Mouse (Mus musculus) adrenal gland, postnatal 36 days (tissue): Measurements from ENCODE around the gene Tbc1d30. TPM values are rescaled to one million over a fixed set of nuclear protein-coding genes. Genes with fewer than 3 reads are reported as not detected.

Experiments
- DNase-seq, 2 experiments: peaks; one replicate each; pipeline ENCODE4 v3.0.0; 2021; ENCODE audit warnings: mixed read lengths in 1 of 2
- long read RNA-seq, 2 experiments: library from polyadenylated mRNA; stranded (forward); transcript quantifications; one replicate each; pipeline ENCODE4 v2.0.0; 2021; ENCODE audit warnings: borderline sequencing depth in 2 of 2
- total RNA-seq, 2 experiments: library from RNA; stranded (reverse); gene quantifications; 2 replicates each; pipeline ENCODE4 v1.2.3; 2021

The Tbc1d30 gene
- total RNA-seq = 10 to 100 TPM in 1 of 2 experiments, 1 to 10 TPM in 1; 3.1 to 10.6 TPM
- long read RNA-seq, experiment 1 = 0 reads
- long read RNA-seq, experiment 2 = 0 reads

DNA sequence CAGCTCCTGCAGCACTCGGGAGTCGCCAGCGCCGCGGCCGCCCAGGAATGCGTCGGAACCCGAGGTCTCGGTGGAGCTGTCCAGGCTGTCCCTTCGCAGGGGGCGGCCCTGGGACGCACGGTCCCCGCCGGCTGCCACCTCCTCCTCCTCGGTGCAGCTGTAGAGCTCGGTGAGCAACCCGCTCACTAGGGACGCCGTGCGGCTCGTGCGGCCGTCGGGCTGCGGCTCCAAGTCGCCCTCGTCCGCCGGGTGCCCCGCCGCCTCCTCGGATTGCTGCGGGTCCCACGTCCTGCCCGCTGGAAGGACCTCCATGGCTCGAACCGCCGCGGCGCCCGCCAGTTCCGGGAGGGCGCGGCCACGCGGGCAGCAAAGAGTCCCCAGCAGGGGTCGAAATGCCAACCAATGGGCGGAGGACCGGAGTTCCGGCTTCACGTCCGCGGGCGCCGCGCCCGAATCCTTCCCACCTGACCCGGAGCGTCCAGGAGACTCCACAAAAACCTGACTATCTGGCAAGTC lies at the start of gene Tbc1d30:
TSS of gene Tbc1d30 (minus strand) at position 213 of the 516 bp plus-strand sequence.
- peak; percentile 78 to 81 for DNase-seq

DNA sequence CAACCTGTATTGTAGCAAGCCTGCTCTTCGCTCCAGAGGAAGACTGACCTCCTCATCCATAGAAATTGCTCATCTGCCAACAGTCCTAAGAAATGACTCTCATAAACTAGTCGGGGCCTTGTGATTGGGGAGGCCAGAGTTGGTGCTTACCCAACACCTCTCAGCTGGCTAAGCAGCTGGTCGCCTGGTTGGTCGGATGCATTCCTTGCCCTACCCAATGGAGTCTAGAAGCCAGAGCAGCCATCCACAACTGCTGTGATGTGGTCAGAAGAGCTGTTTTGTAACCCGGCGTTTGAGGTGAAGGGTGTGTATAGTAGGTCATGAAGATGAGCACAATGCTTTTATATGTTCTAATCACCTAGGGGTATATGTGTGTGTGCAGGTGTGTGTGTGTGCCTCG lies 47.5 kb upstream of the Tbc1d30 start:
- DNase-seq = no peak

DNA sequence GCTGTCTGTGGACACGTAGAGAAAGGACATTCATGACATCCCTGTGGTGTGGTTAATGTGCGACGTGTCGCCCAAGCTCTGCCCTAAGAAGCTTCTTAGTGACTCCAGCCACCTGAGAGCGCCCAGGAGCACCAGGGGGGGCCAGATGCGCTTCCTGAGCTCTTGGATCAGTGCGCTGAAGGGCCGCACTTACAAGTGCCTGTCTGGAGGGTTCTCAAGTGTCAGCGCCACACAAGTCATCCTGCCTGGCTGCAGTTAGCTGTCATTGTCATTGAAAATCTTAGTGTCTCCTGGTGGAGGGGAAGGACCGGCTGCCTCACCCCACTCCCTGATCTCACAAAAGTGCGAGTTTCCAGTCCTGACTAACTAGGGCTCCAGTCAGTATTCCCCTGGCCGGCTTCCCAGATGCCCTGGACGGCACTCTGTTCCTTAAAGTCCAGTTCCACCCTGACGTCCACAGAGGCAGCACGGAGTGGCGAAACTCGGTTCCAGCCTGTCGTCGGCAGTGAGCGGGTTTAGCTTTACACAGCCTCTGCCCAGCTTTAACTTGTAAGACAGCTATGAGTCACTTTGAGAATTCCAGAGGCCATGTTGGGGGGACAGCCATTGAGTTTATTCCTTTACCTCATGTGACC lies 44.6 kb upstream of the Tbc1d30 start:
- DNase-seq = peak; percentile 15 to 32

DNA sequence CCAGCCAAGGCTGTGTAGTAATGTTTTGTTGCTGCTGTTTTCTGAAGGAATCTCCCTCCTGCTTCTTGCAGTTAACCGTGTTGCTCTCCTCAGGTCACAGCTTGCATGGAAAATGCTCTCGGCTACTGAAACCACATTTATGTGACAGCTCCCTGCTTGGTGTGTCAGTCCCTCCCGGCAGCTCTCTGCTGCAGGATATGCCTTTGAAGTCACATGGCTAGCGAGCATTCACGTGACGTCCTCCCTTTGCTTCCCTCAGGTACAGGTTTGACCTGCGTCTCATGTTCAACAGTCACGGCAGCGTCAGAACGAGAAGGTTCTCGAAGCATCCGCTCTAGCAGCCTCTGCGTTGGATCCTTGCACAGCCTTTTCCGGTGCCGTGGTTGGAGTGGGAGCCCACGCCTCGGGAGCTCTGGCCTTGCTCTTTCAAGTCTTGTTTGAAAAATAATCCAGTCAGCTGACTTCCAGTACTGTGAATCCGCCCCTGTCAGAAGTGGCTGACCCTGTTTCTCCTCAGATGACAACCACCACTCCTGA lies 43.8 kb upstream of the Tbc1d30 start:
- DNase-seq = peak; percentile 41 to 47

DNA sequence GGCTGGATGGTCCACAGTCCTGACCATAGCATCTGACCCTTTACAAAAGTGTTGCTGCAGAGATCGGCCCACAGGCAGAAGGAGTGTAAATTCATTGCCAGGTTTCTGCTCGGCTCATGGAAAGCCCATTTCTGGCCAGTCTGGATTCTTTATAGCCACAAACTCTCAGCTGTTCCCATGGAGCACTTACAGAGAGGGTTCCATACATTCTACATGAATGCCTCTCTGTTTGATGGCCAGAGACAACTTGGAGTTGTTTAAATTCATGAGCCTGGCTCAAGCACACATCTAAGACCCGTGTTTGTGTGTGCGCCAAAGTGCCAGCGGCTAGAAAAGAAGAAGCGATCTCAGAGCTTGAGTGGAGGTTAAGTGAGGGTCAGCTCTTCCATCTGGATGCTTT lies 43.2 kb upstream of the Tbc1d30 start:
- no peak for DNase-seq

DNA sequence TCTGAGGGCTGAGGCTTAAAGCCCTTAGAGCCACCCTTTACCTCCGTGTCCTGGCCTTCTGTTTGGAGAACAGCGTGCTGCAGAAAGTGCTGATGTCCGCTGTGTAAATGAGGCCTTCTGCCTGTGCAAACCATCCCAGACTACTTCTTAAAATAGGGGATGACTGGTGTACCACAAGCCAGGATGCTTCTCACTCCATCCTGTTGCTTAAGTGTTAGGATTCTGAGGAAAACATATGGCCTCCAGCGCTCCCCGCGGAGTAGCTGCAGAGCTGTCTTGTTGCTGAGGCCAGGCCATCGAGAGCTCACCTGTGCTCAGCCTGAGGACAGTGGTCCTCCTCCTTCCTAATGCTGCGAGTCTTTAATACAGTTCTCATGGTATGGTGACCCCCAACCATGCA lies 40.8 kb upstream of the Tbc1d30 start:
- DNase-seq = no peak

DNA sequence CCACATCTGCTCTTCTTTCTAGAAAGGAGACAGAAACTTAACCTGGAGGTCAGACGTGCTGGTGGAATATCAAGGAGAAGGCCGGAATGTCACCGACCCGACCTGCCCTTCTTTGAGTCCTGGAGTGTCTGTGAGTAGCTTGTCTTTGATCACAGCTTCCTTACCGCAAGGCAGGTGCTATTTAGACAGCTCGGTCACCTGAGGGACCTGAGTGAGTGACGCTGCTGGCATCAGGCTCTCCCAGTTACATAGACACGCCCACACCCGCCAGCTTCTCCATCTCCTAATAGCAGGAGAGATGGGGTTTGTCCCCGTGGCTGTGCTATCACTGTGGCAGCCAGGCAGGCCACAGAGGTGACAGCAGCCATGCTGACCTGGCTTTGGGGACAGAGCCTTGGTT lies 39.5 kb upstream of the Tbc1d30 start:
- DNase-seq = no peak

DNA sequence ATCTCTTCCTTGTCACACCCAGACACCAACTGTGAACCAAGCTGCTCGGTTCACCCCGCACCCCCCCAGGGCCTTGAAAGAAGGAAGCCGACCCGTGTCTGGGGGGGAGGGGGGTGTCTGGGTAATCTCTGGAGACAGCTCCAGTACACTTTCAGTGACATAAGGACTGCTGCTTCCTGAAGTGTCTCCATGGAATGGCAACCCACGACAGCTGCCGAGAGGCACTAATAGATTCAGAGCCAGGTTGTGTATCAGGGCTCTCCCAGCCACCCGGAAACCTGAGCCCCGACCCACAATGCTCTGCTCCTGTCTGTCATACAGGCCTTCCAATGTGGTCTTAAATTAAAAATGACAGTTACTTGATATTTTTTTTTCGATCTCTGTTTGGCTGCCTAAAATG lies 35.3 kb upstream of the Tbc1d30 start:
- DNase-seq = no peak

DNA sequence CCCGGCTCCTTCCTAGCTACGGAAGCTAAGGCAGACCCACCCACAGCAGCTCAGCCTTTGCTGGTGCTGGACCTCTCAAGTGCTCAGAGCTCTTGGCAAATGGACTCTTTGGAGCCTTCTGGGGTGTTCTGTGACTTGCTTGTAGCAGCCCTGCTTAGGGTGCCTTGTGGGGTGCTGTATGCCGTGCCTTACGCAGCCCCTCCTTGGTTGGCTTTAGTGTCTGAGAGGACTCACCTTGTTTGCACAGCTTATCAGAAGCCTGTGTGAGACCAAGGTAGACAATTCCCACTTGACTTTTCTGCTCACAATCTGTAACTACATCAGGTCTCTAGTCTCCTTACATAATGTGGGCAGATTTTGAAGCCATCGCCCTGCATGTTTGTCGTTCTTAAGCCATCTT lies 34.6 kb upstream of the Tbc1d30 start:
- no peak for DNase-seq

DNA sequence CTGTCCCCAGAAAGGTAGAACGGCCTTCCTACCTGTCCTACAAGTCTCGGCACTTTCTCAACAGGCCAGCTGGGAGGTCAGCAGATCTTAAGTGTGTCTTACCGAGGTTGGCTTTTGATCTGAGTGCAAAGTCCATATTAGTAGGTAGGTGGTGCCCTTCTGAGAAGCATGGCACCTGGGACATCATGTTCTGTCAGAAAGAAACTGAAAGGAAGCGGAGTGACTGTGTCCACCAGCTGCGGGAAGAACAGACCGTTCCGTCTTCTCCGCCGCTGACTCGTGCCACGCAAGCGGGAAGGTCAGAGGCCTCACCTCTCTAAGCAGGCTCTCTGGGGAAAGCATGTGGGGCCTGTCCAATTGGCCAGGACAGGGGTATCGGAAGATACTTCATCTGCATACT lies 33.6 kb upstream of the Tbc1d30 start:
- DNase-seq = no peak

DNA sequence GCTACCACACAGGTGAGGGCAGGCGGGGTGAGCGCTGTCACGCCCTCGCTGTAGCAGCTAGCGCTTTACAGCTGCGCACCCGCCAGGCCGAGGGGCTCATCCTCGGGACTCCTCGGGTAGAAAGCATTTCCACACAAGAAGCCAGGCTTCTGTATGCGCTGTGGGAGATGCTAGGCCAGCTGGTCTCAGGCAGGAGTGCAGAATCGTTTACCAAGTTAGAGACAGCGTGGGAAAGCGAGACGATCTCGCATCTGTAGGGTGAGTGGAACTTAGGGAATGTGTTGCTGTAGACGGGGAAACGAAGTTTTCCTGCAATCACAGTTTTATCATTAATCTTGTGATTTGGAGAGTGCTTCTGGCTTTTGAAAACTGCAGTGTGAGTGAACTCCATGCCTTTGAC lies 30.2 kb upstream of the Tbc1d30 start:
- no peak for DNase-seq

DNA sequence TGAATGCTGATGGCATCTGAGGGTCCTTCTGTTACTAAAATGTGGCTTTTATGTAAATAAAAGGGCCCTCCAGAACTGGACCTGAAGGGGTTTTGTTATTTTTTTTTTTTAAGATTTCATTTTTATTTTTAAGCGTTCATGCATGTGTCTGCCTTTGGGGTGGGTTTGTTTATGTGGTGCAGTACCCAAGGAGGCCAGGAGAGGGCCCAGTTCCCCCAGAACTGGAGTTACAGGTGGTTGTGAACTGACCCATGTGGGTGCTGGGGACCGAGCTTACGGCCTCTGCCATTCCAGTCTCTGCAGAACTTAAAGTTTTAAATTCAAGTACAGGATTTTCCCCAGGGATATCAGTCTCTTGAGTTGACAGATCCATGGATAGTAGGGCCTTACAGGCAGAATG lies 28.3 kb upstream of the Tbc1d30 start:
- DNase-seq = no peak

DNA sequence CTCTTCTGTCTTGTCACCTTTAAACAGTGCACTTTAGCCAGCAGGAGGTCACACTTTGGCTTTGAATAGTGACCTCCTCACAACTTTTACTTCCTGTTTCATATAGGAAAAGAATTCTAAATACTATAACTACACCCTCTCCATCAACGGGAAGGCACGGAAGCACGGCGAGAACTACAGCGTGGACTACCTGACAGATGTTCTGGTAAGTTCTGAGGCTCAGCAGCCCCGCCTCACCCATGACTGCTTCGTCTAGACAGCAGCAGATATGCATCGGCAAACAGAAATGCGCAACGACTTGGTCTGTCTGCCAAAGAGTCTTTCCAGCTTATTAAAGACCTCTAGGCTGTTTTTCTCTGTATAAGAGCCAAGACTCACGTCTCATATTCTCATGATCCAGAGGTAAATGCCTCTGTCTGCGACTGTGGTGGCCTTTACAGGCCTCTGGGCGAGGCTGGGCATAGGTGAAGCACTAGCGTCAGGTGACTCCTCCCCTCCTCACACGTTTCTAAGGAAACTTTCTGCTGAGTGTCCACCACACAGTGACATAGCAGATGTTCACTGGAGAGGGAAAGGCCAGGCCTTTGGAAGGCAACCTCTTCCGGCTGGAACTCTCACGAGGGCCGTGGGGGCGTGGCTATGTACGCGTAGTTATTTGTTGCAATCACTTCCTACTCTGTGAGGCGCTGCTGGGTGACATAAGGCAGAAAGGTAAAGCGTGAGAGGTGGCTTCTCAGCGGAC lies 25.6 kb upstream of the Tbc1d30 start:
- DNase-seq = no peak

DNA sequence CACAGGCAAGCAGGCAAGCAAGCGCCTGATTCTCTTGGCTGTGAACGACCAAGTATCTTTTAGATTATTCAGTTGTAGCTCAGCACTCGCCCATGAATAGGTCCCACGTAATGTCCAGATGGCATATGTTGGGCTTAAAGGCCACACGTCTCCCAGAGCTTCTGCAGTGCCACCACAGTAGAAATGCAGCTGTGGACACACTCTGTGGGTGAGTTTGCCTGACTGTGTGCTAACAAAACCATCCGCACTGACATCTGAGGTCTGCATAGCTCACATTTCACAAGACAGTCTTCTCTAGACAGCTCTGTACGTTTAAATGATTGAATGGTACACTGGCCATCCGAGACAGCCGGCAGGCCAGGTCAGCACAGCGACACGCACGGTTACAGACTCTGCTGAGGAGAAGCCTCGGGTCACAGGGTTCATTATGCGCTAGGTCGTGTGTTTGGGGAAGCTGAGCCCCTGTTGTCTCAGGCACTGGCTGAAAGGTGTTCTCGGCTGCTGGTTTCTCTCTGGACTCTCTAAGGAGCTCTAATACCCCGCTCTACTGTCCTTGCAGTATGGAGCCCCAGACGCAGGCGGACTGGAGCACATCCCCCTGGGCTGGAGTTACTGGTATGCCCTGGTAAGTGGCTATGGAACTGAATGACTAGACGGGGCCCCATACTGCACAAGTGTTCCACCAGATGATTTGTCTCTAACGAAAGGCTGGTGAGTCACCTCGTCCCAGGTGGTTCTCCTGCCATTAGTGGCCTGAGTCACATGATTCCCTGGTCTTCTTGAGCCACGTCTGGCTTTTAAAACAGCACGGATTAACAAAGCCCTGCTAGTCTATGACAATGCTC lies 24.8 kb upstream of the Tbc1d30 start:
- no peak for DNase-seq

DNA sequence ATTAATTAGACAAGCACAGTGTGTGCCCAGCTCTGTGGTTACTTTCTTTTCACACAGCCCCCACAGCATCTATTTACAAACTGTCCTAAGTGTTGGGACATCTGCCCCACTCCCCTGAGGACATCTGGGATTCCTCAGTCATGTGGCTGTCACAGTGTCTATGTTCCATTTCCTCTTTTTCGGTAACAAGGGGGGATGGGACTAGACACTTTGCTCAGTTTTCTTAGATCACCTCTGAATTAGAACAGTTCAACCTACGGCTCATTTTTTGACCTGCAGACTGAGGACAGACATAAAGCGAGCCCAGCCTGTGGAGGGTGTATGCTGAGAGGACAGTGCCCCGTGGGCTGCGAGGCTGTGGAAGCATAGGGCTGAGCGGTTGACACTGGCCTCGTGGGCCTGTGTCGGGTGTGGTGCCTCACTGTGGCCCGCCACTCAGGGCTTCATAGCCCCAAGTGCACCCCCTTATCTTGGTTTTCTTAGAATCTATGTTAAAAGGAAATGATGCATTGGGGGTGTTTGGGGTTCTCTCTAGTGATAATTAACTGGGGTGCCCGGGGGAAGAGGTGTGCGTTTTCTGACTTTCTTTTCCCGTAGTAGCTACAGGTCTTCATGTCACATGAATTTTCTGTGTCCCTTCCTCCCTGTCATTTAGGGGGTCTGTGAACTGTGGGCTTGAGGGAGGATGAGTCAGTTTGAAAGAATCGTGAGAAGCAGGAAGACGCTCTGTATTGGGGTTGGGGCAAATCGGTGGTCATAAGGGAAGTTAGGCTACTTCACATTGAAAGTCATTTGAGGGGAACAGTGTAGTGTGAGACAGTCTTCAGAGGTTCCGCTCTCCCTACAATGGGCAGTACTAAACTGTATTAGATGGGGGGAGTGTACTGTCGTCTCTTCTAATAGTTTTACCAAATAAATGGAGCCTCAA lies 23.9 kb upstream of the Tbc1d30 start:
- no peak for DNase-seq

DNA sequence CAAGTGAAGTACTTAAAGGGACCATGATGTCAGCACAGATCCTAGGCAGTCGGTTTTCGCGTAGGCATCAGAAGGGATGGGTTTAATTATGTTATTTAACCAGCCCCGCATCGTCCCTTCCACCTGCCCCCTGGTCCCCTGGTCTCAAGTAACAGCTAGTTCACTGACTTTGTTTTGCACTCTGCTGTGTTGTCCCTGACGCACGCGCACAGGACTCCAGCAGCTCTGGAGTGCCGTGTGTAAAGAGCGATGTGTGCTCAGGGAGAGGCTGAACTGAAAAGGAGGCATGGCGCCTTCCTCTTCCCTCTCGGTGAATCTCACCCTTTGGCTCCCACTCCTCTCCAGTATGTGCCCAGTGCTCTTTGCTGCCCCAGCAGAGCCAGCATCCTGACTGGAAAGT lies 22.9 kb upstream of the Tbc1d30 start:
- DNase-seq = no peak

DNA sequence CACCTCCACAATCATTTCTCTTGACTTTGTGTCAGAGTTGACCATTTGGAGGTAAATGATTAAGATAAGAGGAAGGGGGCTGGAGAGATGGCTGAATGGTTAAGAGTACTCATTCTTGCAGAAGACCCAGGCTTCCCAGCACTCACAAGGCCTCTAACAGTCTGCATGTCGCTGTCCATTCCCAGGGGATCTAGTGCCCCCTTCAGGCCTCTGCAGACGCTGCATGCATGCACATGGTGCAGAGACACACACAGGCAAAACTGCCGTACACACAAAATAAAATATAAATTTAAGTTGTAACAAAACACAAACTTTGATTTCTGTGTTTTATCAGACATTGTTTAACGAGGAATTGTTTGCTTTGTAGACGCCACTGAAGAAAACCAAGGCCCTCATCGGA lies 19.7 kb upstream of the Tbc1d30 start:
- DNase-seq = peak in 1 of 2 experiments; percentile 31

DNA sequence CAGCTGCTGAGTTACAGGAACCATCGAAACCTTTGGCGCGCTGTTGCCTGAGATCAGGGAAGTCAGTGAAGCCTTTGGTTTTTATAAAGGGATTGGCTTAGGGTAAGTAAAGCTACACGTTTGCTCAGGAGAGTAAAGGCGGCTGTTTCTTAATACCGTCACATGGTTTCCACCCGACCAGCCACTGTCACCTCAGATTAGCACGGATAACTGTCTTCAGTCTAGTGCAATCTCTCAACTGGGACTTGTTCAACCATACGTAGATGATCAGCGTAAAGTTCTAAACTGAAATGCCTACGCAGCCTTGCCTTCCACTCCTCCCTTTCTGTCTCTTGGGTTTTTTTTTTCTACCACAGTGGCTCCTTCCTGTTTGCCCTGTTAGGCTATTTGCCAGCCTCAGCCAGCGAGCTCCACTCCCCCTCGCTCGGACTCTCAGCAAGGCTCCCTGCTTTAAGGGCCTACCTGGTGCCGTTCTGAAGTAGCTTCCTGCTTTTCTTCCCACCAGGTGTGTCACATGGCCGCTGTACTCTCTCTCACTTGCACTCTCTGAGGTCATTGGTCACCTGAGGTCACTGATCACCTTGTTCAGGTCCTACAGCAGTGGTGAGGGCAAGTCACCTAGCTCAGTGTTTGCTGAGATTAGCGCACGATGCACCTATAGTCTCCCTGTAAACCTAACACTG lies 17.8 kb upstream of the Tbc1d30 start:
- no peak for DNase-seq

DNA sequence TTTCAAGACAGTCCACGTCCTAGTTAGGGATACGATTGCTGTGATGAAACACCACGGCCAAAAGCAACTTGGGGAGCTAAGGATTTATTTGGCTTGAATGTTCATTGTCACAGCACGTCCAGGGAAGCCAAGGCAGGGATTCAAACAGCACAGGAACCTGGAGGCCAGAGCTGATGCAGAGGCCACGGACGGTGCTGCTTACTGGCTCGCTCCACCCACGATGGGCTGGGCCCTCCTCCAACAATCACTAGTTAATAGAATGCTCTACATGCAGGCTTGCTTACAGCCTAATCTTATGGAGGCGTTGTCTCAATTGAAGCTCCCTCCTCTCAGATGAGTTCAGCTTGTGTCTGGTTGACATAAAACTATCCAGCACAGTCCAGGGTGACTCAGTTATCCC lies 16.7 kb upstream of the Tbc1d30 start:
- no peak for DNase-seq

DNA sequence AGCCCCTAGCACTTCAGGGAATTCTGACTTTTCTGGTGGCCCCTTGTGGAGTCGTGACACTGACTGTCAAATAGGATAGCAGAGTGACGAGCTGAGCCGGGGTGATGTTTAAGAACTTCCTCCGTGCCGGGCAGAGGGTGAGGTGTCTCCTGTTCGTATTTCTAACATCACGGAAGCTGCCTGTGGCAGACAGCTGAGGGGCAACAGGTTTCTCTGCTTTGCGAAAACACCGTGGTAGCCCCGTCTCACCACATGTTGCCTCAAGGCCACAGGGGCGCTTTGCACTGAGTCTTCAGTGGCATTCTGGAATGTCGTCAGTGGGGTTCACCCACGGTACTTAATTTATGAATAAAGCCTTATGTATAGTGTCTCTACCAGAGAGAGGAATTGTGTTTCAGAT lies 16.2 kb upstream of the Tbc1d30 start:
- DNase-seq = no peak

DNA sequence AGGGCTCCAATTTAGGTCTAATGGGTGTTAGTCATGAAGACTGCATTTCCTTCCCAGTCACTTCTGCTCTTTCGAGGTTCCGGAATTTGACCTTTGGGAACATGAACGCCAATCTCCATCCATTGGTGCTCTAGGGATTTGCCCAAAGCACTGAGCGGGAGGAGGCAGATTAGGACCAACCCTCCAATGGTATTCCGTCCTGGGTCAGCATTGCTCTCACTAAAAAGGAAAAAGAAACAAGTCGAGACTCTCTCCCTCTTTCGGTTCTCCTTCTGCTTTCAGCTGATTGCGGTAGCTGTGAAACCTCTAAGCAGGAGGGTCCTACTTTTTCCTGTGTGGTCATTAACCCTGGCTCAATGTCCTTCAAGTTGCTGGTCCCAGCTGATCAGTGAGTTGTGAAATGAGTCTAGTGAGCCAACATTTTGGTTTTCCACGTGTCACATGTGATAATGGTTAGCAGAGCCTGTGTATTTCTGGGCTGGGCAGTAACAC lies 14.7 kb upstream of the Tbc1d30 start:
- peak; percentile 43 to 58 for DNase-seq
